Mouse (Mus musculus) ovary, adult 2 months (tissue): ENCODE data around the gene Tas2r144. TPM values are rescaled to one million over a fixed set of nuclear protein-coding genes. Genes with fewer than 3 reads are reported as not detected.

Experiments
- polyA plus RNA-seq: library from polyadenylated mRNA; depleted of rRNA; stranded (reverse); fragments of >200 nt; gene quantifications from 2 replicates; pipeline ENCODE4 v1.2.3, GENCODE M21; 2012; rRNA removed

The Tas2r144 gene
- not detected in 2 replicates for polyA plus RNA-seq

DNA sequence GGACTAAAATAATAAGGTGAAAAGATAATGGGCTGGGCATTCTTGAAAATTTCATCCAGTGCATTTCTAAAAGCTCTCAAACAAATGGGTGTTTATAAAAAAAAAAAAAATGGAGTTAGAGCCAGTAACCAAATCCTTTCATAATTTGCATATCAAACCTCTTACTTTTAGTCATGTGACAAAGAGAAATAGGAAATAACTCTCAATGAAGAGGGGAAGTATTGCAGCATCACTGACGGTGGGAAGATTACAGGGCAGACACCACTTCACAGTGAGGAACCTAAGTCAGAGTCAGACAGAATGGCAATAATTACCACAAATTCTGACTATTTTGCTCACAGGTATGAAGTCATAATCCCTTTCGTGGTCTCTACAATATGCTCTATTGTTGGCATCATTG, at the start of gene Tas2r144:
Gene Tas2r144 (plus strand): TSS at position 301 of the 400 bp plus-strand sequence.

DNA sequence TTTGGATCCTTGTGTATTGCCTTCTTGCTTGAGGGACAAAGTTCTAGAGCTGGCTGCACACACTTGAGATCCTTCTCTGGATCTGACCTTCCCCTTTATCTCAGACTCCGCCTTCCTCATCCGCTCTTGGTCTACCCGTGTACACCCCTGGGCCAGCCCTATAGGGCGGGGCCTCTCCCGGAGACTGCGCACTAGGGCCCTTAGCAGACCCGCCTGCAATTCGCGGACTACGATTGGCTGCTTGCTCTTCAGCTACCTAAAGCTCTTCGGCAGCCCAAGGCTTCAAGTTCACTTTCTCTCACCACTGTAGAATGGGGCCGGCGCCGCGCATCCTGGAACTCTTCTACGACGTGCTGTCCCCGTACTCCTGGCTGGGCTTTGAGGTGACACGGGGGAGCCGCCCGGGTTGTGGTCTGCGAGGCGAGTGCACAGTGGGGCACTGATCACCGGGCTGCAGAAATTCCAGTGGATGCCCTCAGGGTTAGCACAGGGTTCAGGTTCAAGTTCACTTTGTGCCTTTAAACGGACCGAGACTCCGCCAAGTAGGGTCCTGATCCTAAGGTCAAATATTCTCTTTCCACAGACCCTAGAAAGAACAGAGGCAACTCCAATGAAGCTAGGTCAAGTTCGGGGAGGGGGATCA, 30.7 kb downstream of the Tas2r144 start, which contains the start of gene Gstk1:
Gene Gstk1 (plus strand): TSS at position 225 of the 643 bp plus-strand sequence.

DNA sequence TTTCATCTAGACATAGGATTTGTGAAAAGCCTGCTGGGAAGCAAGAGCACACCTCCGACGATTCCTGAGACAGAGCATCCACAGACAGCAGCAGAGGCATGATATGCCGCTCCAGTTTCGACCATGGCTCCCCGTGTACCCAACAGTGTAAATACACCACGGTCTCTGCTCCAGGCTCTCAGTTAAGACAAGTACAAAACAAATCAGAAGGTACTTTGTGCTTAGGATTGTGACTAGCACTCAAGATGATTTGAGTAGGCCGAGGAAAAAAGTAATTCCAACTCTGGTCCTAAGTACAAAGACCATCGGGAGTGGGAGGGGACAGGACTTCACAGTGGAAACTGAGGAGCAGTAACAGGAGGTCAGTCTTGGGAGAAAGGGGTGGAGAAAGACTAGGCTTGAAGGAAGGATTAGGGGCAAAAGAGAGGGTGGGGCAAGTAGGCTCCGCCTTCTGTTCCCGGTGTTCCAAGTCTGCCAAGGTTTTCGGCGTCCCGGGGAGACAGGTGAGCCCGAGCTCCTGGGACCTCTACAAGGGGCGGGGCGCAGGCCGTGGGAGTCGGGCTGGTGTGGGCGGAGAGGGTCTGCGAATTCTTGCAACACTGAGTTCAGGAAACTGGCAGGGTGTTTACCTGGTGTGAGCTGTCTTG, 46.5 kb downstream of the Tas2r144 start, which contains the start of gene Tmem139:
Gene Tmem139 (plus strand): TSS at position 447 of the 647 bp plus-strand sequence.

DNA sequence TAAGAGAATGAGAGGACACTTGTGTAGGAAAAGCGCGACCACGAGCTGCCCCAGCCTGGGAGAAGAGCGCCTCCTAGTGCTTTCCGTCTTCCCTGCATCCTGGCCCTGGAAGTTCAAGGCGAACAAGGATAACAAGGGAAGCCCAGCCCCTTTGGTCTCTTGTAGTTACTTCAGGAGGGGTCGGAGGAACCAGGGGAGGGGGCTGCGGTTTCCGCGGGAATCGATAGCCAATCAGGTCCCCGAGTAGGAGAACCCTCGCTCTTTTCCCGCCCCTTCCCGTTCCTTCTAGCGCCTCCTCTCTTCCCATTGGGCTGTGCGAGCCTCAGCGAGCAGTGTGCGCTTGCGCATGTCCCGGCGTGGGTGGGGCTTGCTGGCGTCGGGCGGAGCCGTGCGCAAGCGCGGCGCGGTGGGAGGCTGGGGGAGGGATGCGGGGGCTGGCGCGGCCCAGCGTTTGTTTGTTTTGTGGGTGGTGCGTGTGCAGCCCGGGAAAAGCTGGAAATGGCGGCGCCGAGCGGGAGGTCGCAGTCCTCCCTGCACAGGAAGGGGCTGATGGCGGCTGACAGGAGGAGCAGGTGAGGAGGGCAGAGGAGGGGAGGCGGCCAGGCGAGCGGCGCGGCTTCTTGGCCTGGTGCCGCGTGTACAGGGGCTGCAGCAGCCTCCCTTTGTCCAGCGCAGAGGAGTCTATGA, 49.6 kb downstream of the Tas2r144 start, which contains the start of gene Casp2:
Gene Casp2 (plus strand): TSS at position 360 of the 687 bp plus-strand sequence.

Other genes with a start within 250 kb of the Tas2r144 start
- gene Sval3, start 247.2 kb upstream of the Tas2r144 start, polyA plus RNA-seq, result not detected in 2 replicates
- gene Sva, start 176.9 kb upstream of the Tas2r144 start, polyA plus RNA-seq, result not detected in 2 replicates
- not detected in 2 replicates for gene Tas2r139, start 74.4 kb upstream of the Tas2r144 start, polyA plus RNA-seq
- 11.7 and 18.3 TPM in 2 replicates for gene Gstk1, start 30.6 kb downstream of the Tas2r144 start, polyA plus RNA-seq
- gene Tmem139, start 46.6 kb downstream of the Tas2r144 start, polyA plus RNA-seq, result 1.6 and 1.7 TPM in 2 replicates
- gene Casp2, start 49.7 kb downstream of the Tas2r144 start, polyA plus RNA-seq, result 36.2 and 40.9 TPM in 2 replicates
- gene Clcn1, start 71.4 kb downstream of the Tas2r144 start, polyA plus RNA-seq, result 0.23 and 0.29 TPM in 2 replicates
- gene Fam131b, start 109.3 kb downstream of the Tas2r144 start, polyA plus RNA-seq, result 0.63 and 0.67 TPM in 2 replicates
- 300 and 324 TPM in 2 replicates for gene Zyx, start 134.3 kb downstream of the Tas2r144 start, polyA plus RNA-seq
- gene Epha1, start 157.9 kb downstream of the Tas2r144 start, polyA plus RNA-seq, result 5.2 and 5.5 TPM in 2 replicates
- 0.33 TPM in 1 of 2 replicates, not detected in the other for gene Tas2r143, start 184.9 kb downstream of the Tas2r144 start, polyA plus RNA-seq
- not detected in 2 replicates for gene Tas2r135, start 190.1 kb downstream of the Tas2r144 start, polyA plus RNA-seq
- not detected in 2 replicates for gene Tas2r126, start 219.2 kb downstream of the Tas2r144 start, polyA plus RNA-seq
- not detected in 2 replicates for gene Olfr458, start 249.9 kb downstream of the Tas2r144 start, polyA plus RNA-seq